Mouse (Mus musculus): ENCODE measurements around the gene Prdm9.

- TF ChIP-seq POLR2A (IDR thresholded peaks at IDR 0.05; ENCODE audit: borderline replicate concordance, low read depth, low read length) (no peak), CTCF (IDR thresholded peaks at IDR 0.05; ENCODE audit: low read depth, low read length) (no peak)
Measured at GRCm38 (mm10) chr17:15518186-15518585, 46.0 kb downstream of the Prdm9 start.

All from bone marrow macrophage, adult 2 months (primary cell).